Mouse (Mus musculus) kidney, postnatal 0 days (tissue): ENCODE results near the gene Rhobtb1. TPM values are rescaled to one million over a fixed set of nuclear protein-coding genes. Genes with fewer than 3 reads are reported as not detected.

Experiments
- ATAC-seq: fragments of 200-750 bp; cut with Nextera tagmentation; replicated peaks from 2 replicates; pipeline ENCODE4 v1.8.0; 2017; ENCODE audit warnings: low read depth, moderate number of reproducible peaks, moderate TSS enrichment, moderate library complexity; ENCODE audit not compliant: low FRiP score
- DNase-seq: peaks from one replicate; pipeline ENCODE4 v3.0.0-alpha.2; 2016; ENCODE audit warnings: low spot score
- H3K27ac ChIP-seq: fragments of 300-500 bp; sonication (generic); 2 replicates; pipeline ENCODE4 v1.5.1; 2014; ENCODE audit warnings: mild to moderate bottlenecking
- H3K27me3 ChIP-seq: fragments of 300-500 bp; sonication (generic); 2 replicates; pipeline ENCODE4 v1.6.1; 2014; ENCODE audit warnings: low read length, mixed read lengths; ENCODE audit not compliant: insufficient read depth
- H3K36me3 ChIP-seq: fragments of 300-500 bp; sonication (generic); 2 replicates; pipeline ENCODE4 v1.6.1; 2014; ENCODE audit warnings: low read length, mixed read lengths; ENCODE audit not compliant: insufficient read depth
- H3K4me1 ChIP-seq: fragments of 300-500 bp; sonication (generic); replicated peaks from 2 replicates; pipeline ENCODE4 v1.6.1; 2014; ENCODE audit warnings: antibody characterized with exemption, low read length, mixed read lengths; ENCODE audit not compliant: insufficient read depth
- H3K4me2 ChIP-seq: fragments of 300-500 bp; sonication (generic); 2 replicates; pipeline ENCODE4 v1.6.1; 2014; ENCODE audit warnings: mild to moderate bottlenecking, low read length, moderate library complexity, mixed read lengths
- H3K4me3 ChIP-seq: fragments of 300-500 bp; sonication (generic); replicated peaks from 2 replicates; pipeline ENCODE4 v1.5.1; 2014; ENCODE audit warnings: low read depth, low read length
- H3K9ac ChIP-seq: fragments of 300-500 bp; sonication (generic); 2 replicates; pipeline ENCODE4 v1.6.1; 2014; ENCODE audit warnings: low read depth, low read length
- H3K9me3 ChIP-seq: fragments of 300-500 bp; sonication (generic); replicated peaks from 2 replicates; pipeline ENCODE4 v1.6.1; 2016; ENCODE audit warnings: low read length, inconsistent platforms, mixed read lengths
- CTCF ChIP-seq: IDR thresholded peaks from 2 replicates; pipeline ENCODE4 v1.5.1; 2016; ENCODE audit warnings: antibody characterized with exemption, low read depth, mild to moderate bottlenecking, moderate library complexity
- WGBS: fragments of 180-500 bp; shearing (Covaris S2); extraction: QIAGEN DNeasy Blood & Tissue Kit; methylation state at CpG from one replicate; pipeline ENCODE4 v1.1.7; 2014; 5-methylcytosine and 5-hydroxymethylcytosine counted together
- polyA plus RNA-seq: library from polyadenylated mRNA; unstranded; fragments of >200 nt; fragmentation: Nextera tagmentation; extraction: Ambion mirVana; gene quantifications from 2 replicates; pipeline ENCODE4 v1.2.1, GENCODE M21; 2015

Gene Rhobtb1
- polyA plus RNA-seq, 1 experiment from 2014 or later = 24.6 TPM

GRCm38 (mm10) chr10:69134356-69134755 is 16.9 kb upstream of the Rhobtb1 start:
- no peak overlapping the region for H3K4me3 ChIP-seq
- no peaks in the 10 kb centered on the region for H3K27me3 ChIP-seq
- no peaks in the 10 kb centered on the region for H3K4me1 ChIP-seq
- no peak overlapping the region for H3K4me2 ChIP-seq
- ATAC-seq = no peak
- no peak overlapping the region for H3K9ac ChIP-seq
- no peak for TF ChIP-seq CTCF
- DNase-seq = no peak
- no peak overlapping the region for H3K27ac ChIP-seq
- no peaks in the 10 kb centered on the region for H3K36me3 ChIP-seq
- H3K9me3 ChIP-seq = no peaks in the 10 kb centered on the region

- no peak overlapping the region for H3K27ac ChIP-seq
- 62% methylated on average over 9 of the region's 9 CpGs for WGBS
- H3K4me2 ChIP-seq = no peak overlapping the region
- DNase-seq (no peak), ATAC-seq (no peak)
- no peak overlapping the region for H3K9ac ChIP-seq
- no peak overlapping the region for H3K4me3 ChIP-seq
- no peaks in the 10 kb centered on the region for H3K4me1 ChIP-seq
- H3K27me3 ChIP-seq = no peaks in the 10 kb centered on the region
- no peaks in the 10 kb centered on the region for H3K9me3 ChIP-seq
- TF ChIP-seq CTCF = no peak
- no peaks in the 10 kb centered on the region for H3K36me3 ChIP-seq
Observed at GRCm38 (mm10) chr10:69136241-69136828, 14.9 kb upstream of the Rhobtb1 start.

GRCm38 (mm10) chr10:69149252-69149651 is 2.0 kb upstream of the Rhobtb1 start:
- no peaks in the 10 kb centered on the region for H3K27me3 ChIP-seq
- H3K4me2 ChIP-seq = no peak overlapping the region
- H3K4me1 ChIP-seq = no peaks in the 10 kb centered on the region
- DNase-seq (no peak), ATAC-seq (no peak)
- no peak overlapping the region for H3K27ac ChIP-seq
- TF ChIP-seq CTCF = no peak
- H3K36me3 ChIP-seq = no peaks in the 10 kb centered on the region
- H3K9me3 ChIP-seq = no peaks in the 10 kb centered on the region
- no peak overlapping the region for H3K4me3 ChIP-seq
- no peak overlapping the region for H3K9ac ChIP-seq
- 80% methylated on average over 7 of the region's 7 CpGs for WGBS

GRCm38 (mm10) chr10:69152971-69153370 is 1.7 kb downstream of the Rhobtb1 start:
- H3K9ac ChIP-seq = no peak overlapping the region
- WGBS = 66% methylated on average over 4 of the region's 4 CpGs
- H3K4me1 ChIP-seq = no peaks in the 10 kb centered on the region
- no peak for TF ChIP-seq CTCF
- no peak overlapping the region for H3K4me3 ChIP-seq
- H3K36me3 ChIP-seq = no peaks in the 10 kb centered on the region
- H3K4me2 ChIP-seq = no peak overlapping the region
- no peak for DNase-seq
- no peaks in the 10 kb centered on the region for H3K27me3 ChIP-seq
- peak; percentile 84 for ATAC-seq
- H3K27ac ChIP-seq = 0 out of 2 replicates have a peak overlapping the region, but pooled peaks have one; percentile 25
- H3K9me3 ChIP-seq = no peaks in the 10 kb centered on the region

- no peaks in the 10 kb centered on the region for H3K9me3 ChIP-seq
- no peak overlapping the region for H3K4me3 ChIP-seq
- DNase-seq (no peak), ATAC-seq (no peak)
- TF ChIP-seq CTCF = no peak
- H3K9ac ChIP-seq = no peak overlapping the region
- no peak overlapping the region for H3K4me2 ChIP-seq
- no peak overlapping the region for H3K27ac ChIP-seq
- no peaks in the 10 kb centered on the region for H3K4me1 ChIP-seq
- 90% methylated on average over 10 of the region's 10 CpGs for WGBS
- no peaks in the 10 kb centered on the region for H3K36me3 ChIP-seq
- H3K27me3 ChIP-seq = no peaks in the 10 kb centered on the region
Observed at GRCm38 (mm10) chr10:69155428-69156175, 4.4 kb downstream of the Rhobtb1 start.

- no peak overlapping the region for H3K4me3 ChIP-seq
- DNase-seq (no peak), ATAC-seq (no peak)
- no peak overlapping the region for H3K4me2 ChIP-seq
- H3K9ac ChIP-seq = no peak overlapping the region
- H3K27me3 ChIP-seq = no peaks in the 10 kb centered on the region
- WGBS = 73% methylated on average over 6 of the region's 6 CpGs
- no peaks in the 10 kb centered on the region for H3K9me3 ChIP-seq
- TF ChIP-seq CTCF = no peak
- no peak overlapping the region for H3K27ac ChIP-seq
- H3K4me1 ChIP-seq = no peaks in the 10 kb centered on the region
- no peaks in the 10 kb centered on the region for H3K36me3 ChIP-seq
Observed at GRCm38 (mm10) chr10:69156462-69156861, 5.2 kb downstream of the Rhobtb1 start.
